Mouse (Mus musculus): ENCODE measurements at regions not wholly inside any gene's neighbourhood (a gene's known extent, or its start where the extent isn't known, plus 50 kb on each side); places are given as distances from the start of the nearest gene placed in this dataset.

DNA sequence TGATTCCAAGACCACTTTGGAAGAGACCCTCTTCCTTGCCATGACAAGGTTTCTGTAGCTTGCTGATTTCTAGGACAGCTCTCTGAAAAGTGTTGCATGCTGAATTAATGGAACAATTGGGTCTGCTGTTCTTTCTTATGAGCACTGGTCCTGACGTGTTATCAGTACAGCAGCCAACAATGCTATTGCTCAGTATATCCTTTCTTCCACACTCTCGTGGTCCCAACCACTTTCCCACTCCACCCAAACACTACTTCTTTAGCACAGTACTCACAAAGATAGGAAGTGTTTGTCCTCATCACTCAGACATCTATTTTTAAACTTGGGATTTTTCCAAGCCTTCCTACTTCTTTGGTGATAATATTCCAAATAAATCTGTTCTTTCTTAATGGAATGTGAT lies 233.2 kb upstream of the Klf6 start:
- TF ChIP-seq CHD2 (IDR thresholded peaks at IDR 0.05; ENCODE audit: low read depth, low read length), result no peak
- TF ChIP-seq MAFK (IDR thresholded peaks at IDR 0.05; ENCODE audit: insufficient read depth, low read depth, low read length), result no peak

Data from ES-E14 (cell line).